14 mouse cellular contexts compared by ENCODE assay signal in genomic region chr2:159168553-159169064, GRCm38 (mm10).
DNase-seq lines count a peak whose midpoint lies in the region; ATAC-seq and TF ChIP-seq lines count a peak whose summit lies in the region.
"Had no signal": no experiment of that assay in that cellular context is flagged by ENCODE, and none has a peak within 500 bp of the region (broad histone marks: within the 10 kb centered on the region; RNA-seq: fewer than 3 reads in every experiment).

No protein-coding gene starts in this region.

- WGBS in lung, adult 2 months: 30% methylated on average over 7 of the region's 7 CpGs

- DNase-seq in adrenal gland, postnatal 10 days: peak; percentile 2
- DNase-seq in adrenal gland, adult (ENCODE audit: inconsistent age in 2 of 2, low spot score in 1 of 2): no peak
- DNase-seq in urinary bladder, postnatal 14 days (ENCODE audit: low spot score): peak; percentile 31
- no peak for DNase-seq in urinary bladder, postnatal 4 days (ENCODE audit: low spot score in 2 of 2)
- DNase-seq in lung, adult 2 months: peak; percentile 15
- no peak for DNase-seq in layer of hippocampus, adult 11-12 months (ENCODE audit: low spot score)
- DNase-seq in right cerebral cortex, adult 2 months (ENCODE audit: low spot score in 2 of 2): no peak
- DNase-seq: cerebellum, adult 11-12 months; forebrain, postnatal 0 days; right cerebral cortex, postnatal 25 days; thymus, postnatal 25 days had no signal

- TF ChIP-seq POLR2A in lung, adult 2 months (IDR thresholded peaks at IDR 0.05; ENCODE audit: borderline replicate concordance, extremely low read depth, low read depth, low read length): no peak

- H3K4me3 ChIP-seq in lung, adult 2 months (replicated peaks; ENCODE audit: extremely low read depth, low read depth, low read length): no peak overlapping the region
- H3K4me3 ChIP-seq: limb, embryonic 15.5 days; stomach, embryonic 15.5 days had no signal

- TF ChIP-seq CTCF in lung, adult 2 months (IDR thresholded peaks at IDR 0.05; ENCODE audit: insufficient read depth, low read length): no peak

- peaks cover 5% of the 10 kb centered on the region for H3K4me1 ChIP-seq in lung, adult 2 months (ENCODE audit: control insufficient read depth, insufficient read depth, low read length)
- H3K4me1 ChIP-seq: limb, embryonic 15.5 days; stomach, embryonic 15.5 days had no signal

- ATAC-seq in inflammation-experienced regulatory T-cells, adult 6 months: no peak
- ATAC-seq: forebrain, postnatal 0 days had no signal

Comparison
In these comparisons a context has a peak if more than half of its experiments do, and no peak if none do; other contexts are left out.
1. DNase-seq: peak in adrenal gland, postnatal 10 days (single experiment), urinary bladder, postnatal 14 days (single experiment) and lung, adult 2 months (single experiment); none in adrenal gland, adult (0 of 2), urinary bladder, postnatal 4 days (0 of 2), layer of hippocampus, adult 11-12 months (single experiment) and right cerebral cortex, adult 2 months (0 of 2).